Mouse (Mus musculus): Measurements from ENCODE around the gene Agbl4.

DNA sequence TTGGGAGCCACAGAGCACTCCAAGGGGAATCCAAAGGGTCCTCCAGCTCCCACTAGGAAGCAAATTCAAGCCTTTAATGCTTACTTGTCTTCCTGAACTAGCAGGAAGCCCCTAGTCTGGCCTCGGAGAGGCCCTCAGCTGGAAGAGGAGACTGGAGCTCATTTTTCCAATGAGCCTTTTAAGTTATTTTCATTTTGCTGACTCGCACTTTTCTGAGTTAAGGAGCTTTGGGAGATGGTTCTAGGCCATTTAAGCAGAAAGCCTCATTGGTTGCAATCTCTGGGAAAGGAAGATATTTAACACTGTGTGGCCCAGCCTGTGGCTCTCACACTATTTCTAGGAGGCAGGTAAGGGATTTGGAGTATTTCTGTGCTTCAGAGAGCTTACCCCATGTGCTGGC, 1072.4 kb downstream of the Agbl4 start:
- TF ChIP-seq CTCF (IDR thresholded peaks at IDR 0.05; ENCODE audit: control insufficient read depth, insufficient read depth, insufficient replicate concordance, low read depth, low read length) (no peak), POLR2A (IDR thresholded peaks at IDR 0.05; ENCODE audit: control insufficient read depth, low read depth, low read length) (no peak)

All from testis, adult 2 months (tissue).